Mouse (Mus musculus): ENCODE measurements around the gene Hcls1.

Hcls1 gene

DNA sequence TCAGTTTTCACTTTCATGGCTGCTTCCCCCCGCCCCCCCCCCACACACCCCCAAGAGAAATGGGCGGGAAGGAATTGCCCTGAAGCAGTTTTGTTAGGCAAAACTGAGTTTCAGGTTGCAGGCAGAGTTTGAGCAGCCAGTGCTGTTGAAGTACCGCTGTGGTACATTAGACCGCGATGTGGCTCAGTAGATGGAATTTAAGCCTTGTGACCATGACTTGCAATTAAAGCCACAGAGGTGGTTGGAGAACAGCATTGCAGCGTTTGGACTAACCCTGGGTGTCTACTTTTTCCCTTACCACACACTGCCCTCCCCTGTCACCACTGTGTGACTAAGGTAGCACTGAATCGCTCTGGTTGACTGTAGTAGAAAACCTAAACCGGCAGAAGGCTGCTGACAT, 54.7 kb downstream of the Hcls1 start:
- DNase-seq (ENCODE audit: low read depth) = peak; percentile 3

DNA sequence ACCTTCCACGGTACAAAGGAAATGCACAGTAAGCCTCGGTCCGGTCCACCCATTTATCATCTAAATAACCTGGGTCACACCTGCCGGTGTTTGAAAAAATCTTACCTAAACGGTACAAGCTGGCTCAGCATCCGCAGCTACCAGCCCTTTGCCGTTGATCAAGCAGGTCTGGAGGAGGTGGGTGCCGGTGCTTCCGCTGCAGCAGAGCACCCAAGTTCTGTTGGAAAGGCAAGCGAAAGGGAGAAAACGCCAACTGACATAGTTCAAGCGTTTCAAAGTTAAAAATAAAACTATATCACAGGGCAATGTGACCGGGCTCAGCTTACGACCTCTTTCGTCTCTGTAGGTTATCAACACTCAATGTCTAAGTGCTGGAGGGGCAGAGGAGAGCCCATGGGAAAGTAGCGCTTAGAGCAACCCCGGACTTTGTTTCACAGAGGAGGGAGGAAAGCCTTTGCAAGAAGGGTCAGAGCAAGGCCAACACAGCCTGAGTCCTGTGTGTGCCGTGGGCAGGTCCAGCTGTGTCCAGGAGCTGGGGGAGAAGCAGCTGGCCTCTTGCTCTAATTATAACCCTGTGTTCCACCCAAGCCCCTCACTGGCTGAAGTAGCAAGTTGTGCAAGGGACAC, 55.3 kb downstream of the Hcls1 start, which contains the start of gene Fbxo40:
Gene Fbxo40 (minus strand): TSS at position 469 of the 627 bp plus-strand sequence.
- DNase-seq (ENCODE audit: low read depth) = no peak

DNA sequence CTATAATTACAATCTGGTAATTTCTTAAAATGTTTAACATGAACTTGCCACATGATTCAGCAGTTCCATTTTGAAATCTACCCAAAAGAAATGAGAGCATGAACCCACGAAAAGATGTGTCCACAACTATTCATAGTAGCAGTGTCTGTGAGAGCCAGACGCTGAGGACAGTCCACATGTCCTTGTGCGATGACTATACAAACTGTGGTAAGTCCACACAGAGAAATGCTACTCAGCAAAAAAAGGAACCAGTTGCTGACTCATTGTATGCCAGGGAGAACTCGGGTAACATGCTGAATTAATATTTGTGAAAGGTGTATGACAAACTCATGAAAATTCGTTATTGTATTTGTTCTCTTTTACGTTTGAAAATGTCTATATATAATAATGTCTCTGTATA, 62.9 kb downstream of the Hcls1 start:
- no peak for DNase-seq (ENCODE audit: low read depth)

DNA sequence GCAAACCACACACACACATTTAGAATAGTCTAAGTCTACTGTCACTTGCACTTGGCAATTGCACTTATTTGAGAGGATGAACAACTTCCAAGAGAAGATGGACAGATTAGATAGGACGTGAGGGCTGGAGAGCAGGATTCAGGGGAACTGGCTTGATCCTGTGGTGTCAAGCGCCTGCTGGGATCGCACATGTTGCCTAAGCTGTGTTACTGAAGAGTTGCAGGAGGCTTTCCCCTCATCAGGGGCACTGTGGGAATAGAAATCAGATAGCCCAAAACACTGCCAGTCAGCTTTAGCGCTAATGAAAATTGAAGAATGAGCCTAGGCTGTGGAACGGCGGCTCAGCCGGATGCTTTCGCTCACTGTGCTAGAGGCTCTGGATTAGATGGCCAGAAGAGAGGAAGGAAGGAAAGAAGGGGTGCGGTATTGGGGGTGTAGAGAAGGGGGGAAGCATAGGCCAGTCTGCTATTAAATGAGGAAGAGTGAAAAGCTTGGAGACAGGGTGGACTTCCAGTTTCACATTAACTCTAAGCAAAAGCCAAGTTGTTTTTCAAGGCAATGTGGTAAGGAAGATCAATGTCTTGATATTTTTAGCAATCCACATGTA, 64.7 kb downstream of the Hcls1 start:
- DNase-seq (ENCODE audit: low read depth) = no peak

DNA sequence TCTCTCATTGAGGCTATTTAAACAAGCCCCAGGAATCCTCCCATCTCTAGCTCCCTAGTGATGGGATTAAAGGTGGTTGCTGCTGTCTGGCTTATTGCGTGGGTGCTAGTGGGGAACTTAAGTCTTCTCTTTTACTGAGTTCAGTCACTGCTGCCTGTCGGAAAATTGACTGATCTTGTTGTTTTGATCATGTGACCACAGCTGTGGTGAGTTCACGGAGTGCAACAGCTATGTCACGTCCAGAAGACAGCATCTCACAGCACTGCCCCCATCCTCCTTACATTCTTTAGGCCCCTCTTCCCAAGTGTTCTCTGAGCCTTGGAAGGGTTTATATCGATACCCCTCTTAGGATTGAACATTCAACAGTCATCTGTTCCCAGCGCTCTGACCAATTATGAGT, 74.5 kb downstream of the Hcls1 start:
- DNase-seq (ENCODE audit: low read depth) = no peak

DNA sequence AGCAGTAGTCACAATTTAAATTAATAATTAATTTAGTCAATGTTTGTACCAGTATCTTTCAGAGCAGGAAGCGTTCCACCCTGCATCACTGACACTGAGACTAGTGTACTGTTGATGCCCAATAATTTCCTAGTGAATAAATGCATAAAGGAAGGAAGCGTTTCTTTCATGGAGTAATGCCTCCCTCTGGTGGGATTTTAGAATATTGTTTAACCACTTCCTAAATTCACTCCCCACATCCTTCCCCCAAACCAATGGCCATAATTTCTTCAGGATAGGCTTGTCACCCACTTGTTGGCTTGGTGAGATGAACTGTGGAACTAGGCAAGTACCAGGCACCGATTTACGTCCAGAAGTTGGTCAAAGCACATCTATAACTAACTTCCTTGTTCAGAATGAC, 75.6 kb downstream of the Hcls1 start:
- peak; percentile 84 for DNase-seq (ENCODE audit: low read depth)

DNA sequence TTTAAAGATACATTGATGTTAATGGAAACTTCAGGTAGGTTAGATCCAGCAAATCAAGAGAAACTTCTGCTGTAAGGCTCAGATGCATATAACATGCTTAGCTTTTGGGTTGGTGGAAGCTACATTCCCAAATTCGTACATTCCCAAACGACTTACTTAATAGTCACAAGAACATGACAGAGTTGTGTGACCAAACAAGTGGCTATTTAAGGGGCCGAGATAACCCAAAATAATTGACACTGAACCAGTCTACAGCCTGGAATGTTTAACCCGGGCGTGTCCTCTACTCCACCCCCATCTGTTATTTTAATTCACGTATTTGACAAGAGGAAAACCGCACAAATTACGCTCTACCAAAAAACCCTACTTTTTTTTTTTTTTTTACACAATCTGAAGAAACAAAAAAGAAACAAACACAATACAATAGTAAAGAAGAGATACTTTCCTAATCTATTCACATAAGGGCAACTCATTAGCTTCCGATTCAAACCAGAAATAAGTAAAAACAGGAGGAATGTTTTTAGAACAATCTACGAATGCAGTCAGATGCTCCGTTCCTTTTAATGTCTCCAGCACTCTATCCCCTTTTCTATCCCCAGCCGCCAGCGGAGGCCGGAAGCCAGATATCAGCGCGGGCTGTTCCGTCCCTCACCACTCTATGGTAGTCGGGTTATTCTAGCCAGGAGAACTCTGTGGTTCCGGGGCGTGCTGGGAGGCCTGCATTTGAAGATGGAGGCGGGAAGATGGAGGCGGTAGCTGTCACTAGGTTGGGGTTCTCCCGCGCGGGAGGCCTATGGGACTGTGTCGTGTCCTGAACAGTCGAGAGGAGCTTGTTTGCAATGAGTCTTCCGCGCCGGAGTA, 76.5 kb downstream of the Hcls1 start, which contains the start of gene Polq:
Gene Polq (plus strand): TSS at position 726 of the 861 bp plus-strand sequence.
- DNase-seq (ENCODE audit: low read depth) = peak; percentile 95

DNA sequence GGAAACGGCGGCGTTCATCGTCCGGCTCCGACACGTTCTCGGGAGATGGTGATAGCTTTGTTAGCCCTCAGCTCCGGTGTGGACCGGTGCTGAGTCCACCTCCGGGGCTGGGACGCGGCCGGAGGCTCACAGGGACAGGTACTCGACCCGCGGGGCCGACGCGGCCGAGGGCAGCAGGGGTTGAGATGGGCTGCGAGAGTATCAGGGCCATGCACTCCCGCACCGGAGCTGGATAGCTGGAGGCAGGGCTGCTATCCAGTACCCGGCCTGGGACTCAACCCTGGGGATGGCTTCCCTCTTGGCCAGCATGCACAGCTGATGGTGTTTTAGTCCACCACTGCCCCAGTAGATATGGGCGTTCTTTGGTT, 77.1 kb downstream of the Hcls1 start:
- no peak for DNase-seq (ENCODE audit: low read depth)

DNA sequence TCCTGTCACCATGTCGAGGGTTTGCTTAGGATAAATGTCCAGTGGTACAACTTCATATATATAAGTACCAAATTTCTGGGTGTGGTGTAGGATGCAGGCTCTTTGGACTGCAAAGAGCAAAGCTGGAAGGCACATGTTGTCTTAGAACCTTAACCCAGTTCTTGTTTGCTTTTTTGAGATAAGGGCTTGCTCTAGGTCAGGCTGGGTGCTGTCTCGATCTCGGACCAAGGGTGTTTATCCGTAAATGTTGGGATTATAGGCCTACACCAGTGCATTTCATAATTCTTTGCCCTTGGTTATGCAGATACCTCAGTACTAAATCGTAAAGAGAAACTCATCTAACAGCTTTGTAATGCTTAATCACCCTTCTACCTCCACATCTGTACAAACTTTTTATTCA, 77.6 kb downstream of the Hcls1 start:
- no peak for DNase-seq (ENCODE audit: low read depth)

Data from NIH3T3 (cell line).